Mouse (Mus musculus): ENCODE measurements around the gene Sema4g. TPM values are rescaled to one million over a fixed set of nuclear protein-coding genes. Genes with fewer than 3 reads are reported as not detected.

Gene Sema4g
- total and polyA plus RNA-seq, 3 experiments = 0.13 to 0.30 (median 0.22) TPM

GRCm38 (mm10) chr19:45048644-45049365 is 59.9 kb downstream of the Sema4g start:
- H3K4me1 ChIP-seq (ENCODE audit: insufficient read depth, low read depth, low read length) = peaks cover 40% of the 10 kb centered on the region
- no peaks in the 10 kb centered on the region for H3K9me3 ChIP-seq (replicated peaks)
- no peak for ATAC-seq (ENCODE audit: extremely low read depth, insufficient number of reproducible peaks, low FRiP score, poor library complexity, severe bottlenecking)
- H3K36me3 ChIP-seq (replicated peaks) = peaks cover 49% of the 10 kb centered on the region
- peak overlapping the region; percentile 73; the same call in 1 of the 2 replicates for H3K4me3 ChIP-seq (ENCODE audit: low read depth, low read length)
- no peak for DNase-seq (ENCODE audit: low spot score)
- TF ChIP-seq POLR2AphosphoS5 (IDR thresholded peaks at IDR 0.05; ENCODE audit: insufficient replicate concordance, low read depth, low read length) = no peak
- no peak for TF ChIP-seq CTCF (IDR thresholded peaks at IDR 0.05; ENCODE audit: low read depth, low read length)
- no peak for TF ChIP-seq TAL1 (conservative IDR thresholded peaks at IDR 0.05; ENCODE audit: low read depth, low read length)
- TF ChIP-seq GATA2 (IDR thresholded peaks at IDR 0.05; ENCODE audit: borderline replicate concordance, low read depth, low read length) = no peak
- no peak for TF ChIP-seq GATA1 (IDR thresholded peaks at IDR 0.05; ENCODE audit: borderline replicate concordance, low read length)
- H3K27me3 ChIP-seq (ENCODE audit: insufficient read depth, low read length) = peaks cover 27% of the 10 kb centered on the region

GRCm38 (mm10) chr19:45049523-45049922 is 60.6 kb downstream of the Sema4g start:
- no peak for DNase-seq (ENCODE audit: low spot score)
- no peak overlapping the region for H3K4me3 ChIP-seq (ENCODE audit: low read depth, low read length)
- ATAC-seq (ENCODE audit: extremely low read depth, insufficient number of reproducible peaks, low FRiP score, poor library complexity, severe bottlenecking) = no peak
- peaks cover 23% of the 10 kb centered on the region for H3K27me3 ChIP-seq (ENCODE audit: insufficient read depth, low read length)
- H3K9me3 ChIP-seq (replicated peaks) = no peaks in the 10 kb centered on the region
- H3K36me3 ChIP-seq (replicated peaks) = peaks cover 54% of the 10 kb centered on the region
- H3K4me1 ChIP-seq (ENCODE audit: insufficient read depth, low read depth, low read length) = peaks cover 47% of the 10 kb centered on the region
- TF ChIP-seq GATA1 (IDR thresholded peaks at IDR 0.05; ENCODE audit: borderline replicate concordance, low read length) (no peak), TAL1 (conservative IDR thresholded peaks at IDR 0.05; ENCODE audit: low read depth, low read length) (no peak), GATA2 (IDR thresholded peaks at IDR 0.05; ENCODE audit: borderline replicate concordance, low read depth, low read length) (no peak), CTCF (IDR thresholded peaks at IDR 0.05; ENCODE audit: low read depth, low read length) (no peak), POLR2AphosphoS5 (IDR thresholded peaks at IDR 0.05; ENCODE audit: insufficient replicate concordance, low read depth, low read length) (no peak)

Other genes starting within 250 kb of the Sema4g start
- gene Pax2, start 233.1 kb upstream of the Sema4g start, total RNA-seq (2014; fragmentation: Nextera tagmentation) = not detected in 2 replicates
- gene Pax2, start 233.1 kb upstream of the Sema4g start, total RNA-seq (2017) = 0.27 TPM in 1 of 2 replicates, not detected in the other
- not detected in 2 replicates for gene Pax2, start 233.1 kb upstream of the Sema4g start, polyA plus RNA-seq (2012)
- gene Slf2, start 58.0 kb upstream of the Sema4g start, total RNA-seq (2014; fragmentation: Nextera tagmentation) = 74.9 and 79.5 TPM in 2 replicates
- gene Slf2, start 58.0 kb upstream of the Sema4g start, total RNA-seq (2017) = 70.0 and 79.7 TPM in 2 replicates
- 44.1 and 48.1 TPM in 2 replicates for gene Slf2, start 58.0 kb upstream of the Sema4g start, polyA plus RNA-seq (2012)
- 19.3 and 22.4 TPM in 2 replicates for gene Twnk, start 16.6 kb downstream of the Sema4g start, total RNA-seq (2014; fragmentation: Nextera tagmentation)
- 20.4 and 22.0 TPM in 2 replicates for gene Twnk, start 16.6 kb downstream of the Sema4g start, total RNA-seq (2017)
- gene Twnk, start 16.6 kb downstream of the Sema4g start, polyA plus RNA-seq (2012) = 14.1 and 14.7 TPM in 2 replicates
- 35.6 and 41.8 TPM in 2 replicates for gene Mrpl43, start 17.3 kb downstream of the Sema4g start, total RNA-seq (2014; fragmentation: Nextera tagmentation)
- gene Mrpl43, start 17.3 kb downstream of the Sema4g start, total RNA-seq (2017) = 39.7 and 42.2 TPM in 2 replicates
- 91.6 and 94.7 TPM in 2 replicates for gene Mrpl43, start 17.3 kb downstream of the Sema4g start, polyA plus RNA-seq (2012)
- 25.6 and 32.7 TPM in 2 replicates for gene Lzts2, start 25.3 kb downstream of the Sema4g start, total RNA-seq (2014; fragmentation: Nextera tagmentation)
- 21.7 and 28.5 TPM in 2 replicates for gene Lzts2, start 25.3 kb downstream of the Sema4g start, total RNA-seq (2017)
- gene Lzts2, start 25.3 kb downstream of the Sema4g start, polyA plus RNA-seq (2012) = 122 and 157 TPM in 2 replicates
- gene Pdzd7, start 56.6 kb downstream of the Sema4g start, total RNA-seq (2014; fragmentation: Nextera tagmentation) = not detected in 2 replicates
- gene Pdzd7, start 56.6 kb downstream of the Sema4g start, total RNA-seq (2017) = 0.05 TPM in 1 of 2 replicates, not detected in the other
- gene Pdzd7, start 56.6 kb downstream of the Sema4g start, polyA plus RNA-seq (2012) = 0.02 and 0.04 TPM in 2 replicates
- gene Sfxn3, start 58.4 kb downstream of the Sema4g start, total RNA-seq (2014; fragmentation: Nextera tagmentation) = 26.1 and 34.6 TPM in 2 replicates
- 7.4 TPM in 2 replicates for gene Sfxn3, start 58.4 kb downstream of the Sema4g start, total RNA-seq (2017)
- gene Sfxn3, start 58.4 kb downstream of the Sema4g start, polyA plus RNA-seq (2012) = 4.4 and 6.7 TPM in 2 replicates
- 0.60 TPM in 1 of 2 replicates, not detected in the other for gene Kazald1, start 86.1 kb downstream of the Sema4g start, total RNA-seq (2014; fragmentation: Nextera tagmentation)
- 0.35 and 0.49 TPM in 2 replicates for gene Kazald1, start 86.1 kb downstream of the Sema4g start, total RNA-seq (2017)
- 0.39 and 0.41 TPM in 2 replicates for gene Kazald1, start 86.1 kb downstream of the Sema4g start, polyA plus RNA-seq (2012)
- not detected in 2 replicates for gene Tlx1, start 161.6 kb downstream of the Sema4g start, total RNA-seq (2014; fragmentation: Nextera tagmentation)
- 0.06 and 0.16 TPM in 2 replicates for gene Tlx1, start 161.6 kb downstream of the Sema4g start, total RNA-seq (2017)
- gene Tlx1, start 161.6 kb downstream of the Sema4g start, polyA plus RNA-seq (2012) = not detected in 2 replicates
- gene Lbx1, start 246.7 kb downstream of the Sema4g start, total RNA-seq (2014; fragmentation: Nextera tagmentation) = not detected in 2 replicates
- 0.06 TPM in 1 of 2 replicates, not detected in the other for gene Lbx1, start 246.7 kb downstream of the Sema4g start, total RNA-seq (2017)
- not detected in 2 replicates for gene Lbx1, start 246.7 kb downstream of the Sema4g start, polyA plus RNA-seq (2012)

Data from G1E (cell line).